Mouse (Mus musculus) forebrain, embryonic 16.5 days (tissue): ENCODE measurements around the gene Slbp. TPM values are rescaled to one million over a fixed set of nuclear protein-coding genes. Genes with fewer than 3 reads are reported as not detected.
A peak's percentile ranks its signal among the peaks of the same experiment; 100 is the strongest.

Experiments
- ATAC-seq: fragments of 200-750 bp; cut with Nextera tagmentation; 2 replicates; pipeline ENCODE4 v1.8.0; 2017; ENCODE audit warnings: mild to moderate bottlenecking, moderate library complexity
- H3K27ac ChIP-seq: fragments of 300-500 bp; sonication (generic); 2 replicates; pipeline ENCODE4 v1.5.1; 2014; ENCODE audit warnings: low read length, control low read depth
- H3K27me3 ChIP-seq: fragments of 300-500 bp; sonication (generic); replicated peaks from 2 replicates; pipeline ENCODE4 v1.6.1; 2014; ENCODE audit warnings: low read length; ENCODE audit not compliant: control insufficient read depth, insufficient read depth
- H3K36me3 ChIP-seq: fragments of 300-500 bp; sonication (generic); 2 replicates; pipeline ENCODE4 v1.6.1; 2014; ENCODE audit not compliant: control insufficient read depth, insufficient read depth
- H3K4me1 ChIP-seq: fragments of 300-500 bp; sonication (generic); replicated peaks from 2 replicates; pipeline ENCODE4 v1.6.1; 2014; ENCODE audit warnings: low read length; ENCODE audit not compliant: control insufficient read depth, insufficient read depth
- H3K4me2 ChIP-seq: fragments of 300-500 bp; sonication (generic); 2 replicates; pipeline ENCODE4 v1.6.1; 2014; ENCODE audit warnings: mild to moderate bottlenecking, low read length, control low read depth
- H3K4me3 ChIP-seq: fragments of 300-500 bp; sonication (generic); replicated peaks from 2 replicates; pipeline ENCODE4 v1.5.1; 2014; ENCODE audit warnings: mild to moderate bottlenecking, low read length, control low read depth
- H3K9ac ChIP-seq: fragments of 300-500 bp; sonication (generic); replicated peaks from 2 replicates; pipeline ENCODE4 v1.6.1; 2014; ENCODE audit warnings: low read depth, low read length, control low read depth
- H3K9me3 ChIP-seq: fragments of 300-500 bp; sonication (generic); 2 replicates; pipeline ENCODE4 v1.6.1; 2016; ENCODE audit warnings: low read length; ENCODE audit not compliant: control insufficient read depth
- WGBS: fragments of 180-500 bp; shearing (Covaris S2); extraction: QIAGEN DNeasy Blood & Tissue Kit; methylation state at CpG from one replicate; pipeline ENCODE4 v1.1.7; 2014; 5-methylcytosine and 5-hydroxymethylcytosine counted together
- polyA plus RNA-seq: library from polyadenylated mRNA; unstranded; fragments of >200 nt; fragmentation: Nextera tagmentation; extraction: Ambion mirVana; gene quantifications from 2 replicates; pipeline ENCODE4 v1.2.1, GENCODE M21; 2015

Gene Slbp
- 126 and 130 TPM in 2 replicates for polyA plus RNA-seq

DNA sequence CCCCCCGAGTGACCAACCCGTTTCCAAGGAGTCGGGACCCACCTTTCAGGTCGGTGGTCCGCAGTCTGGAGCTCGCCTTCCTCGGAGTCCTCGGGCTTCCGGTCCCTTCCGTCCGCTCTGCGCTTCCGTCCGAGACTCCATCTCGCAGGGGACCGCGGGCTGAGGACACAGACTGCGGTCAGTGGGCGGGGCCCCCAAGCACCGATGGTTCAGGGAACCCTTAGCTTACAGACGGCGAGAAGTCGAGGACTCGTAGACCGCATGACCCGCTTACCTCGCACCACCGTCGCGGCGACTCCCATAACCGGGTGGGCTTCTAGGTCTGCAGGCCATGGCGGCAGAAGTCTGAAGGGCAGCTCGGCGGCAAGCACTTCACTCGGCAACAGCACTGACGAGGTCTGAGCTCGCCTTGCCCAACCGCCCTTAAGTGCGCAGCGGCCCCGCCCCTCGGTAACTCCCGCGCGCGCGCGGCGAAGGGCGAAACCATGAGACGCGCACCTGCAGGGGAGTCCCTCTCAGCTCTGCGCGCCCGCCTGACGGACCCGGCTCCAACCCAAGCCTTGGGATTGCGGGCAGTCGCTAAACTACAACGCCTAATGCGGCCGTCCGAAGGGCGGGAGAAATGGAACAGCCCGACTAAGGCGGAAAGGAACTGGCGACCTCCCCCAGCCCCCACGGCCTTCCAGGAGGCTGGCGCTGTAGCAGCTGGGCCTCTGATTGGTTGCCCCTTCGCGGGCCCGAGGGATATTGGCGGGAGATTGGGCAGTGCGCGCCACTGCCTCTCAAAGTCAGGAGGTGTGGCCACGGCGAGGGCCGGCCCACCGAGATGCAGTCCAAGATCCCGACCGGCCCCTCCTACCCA is at the start of gene Slbp:
Slbp (minus strand) TSS at position 654 of the 862 bp plus-strand sequence.
- H3K9me3 ChIP-seq, result no peaks in the 10 kb centered on the region
- ATAC-seq, result peak; percentile 97

GRCm38 (mm10) chr5:33701832-33702231 is 49.5 kb upstream of the Slbp start:
- no peak for ATAC-seq
- Histone ChIP-seq H3K36me3 (no peaks in the 10 kb centered on the region), H3K27ac (no peak overlapping the region), H3K9ac (no peak overlapping the region), H3K4me1 (peaks cover 38% of the 10 kb centered on the region), H3K27me3 (no peaks in the 10 kb centered on the region), H3K9me3 (no peaks in the 10 kb centered on the region), H3K4me2 (no peak overlapping the region), H3K4me3 (no peak overlapping the region)
- WGBS, result 80% methylated on average over 11 of the region's 11 CpGs

More for the DNA sequence above, at the start of gene Slbp:
- under 1% methylated on average over 82 of the region's 82 CpGs for WGBS
- Histone ChIP-seq H3K4me1 (peaks cover 36% of the 10 kb centered on the region), H3K9ac (peak within 1 kb of the TSS; percentile 63), H3K27ac (peak within 1 kb of the TSS; percentile 94), H3K4me3 (peak within 1 kb of the TSS; percentile 93), H3K27me3 (no peaks in the 10 kb centered on the region), H3K36me3 (0 out of 2 replicates have a peak, but pooled peaks cover 3% of the 10 kb centered on the region), H3K4me2 (peak within 1 kb of the TSS; percentile 75)

- no peak for ATAC-seq
- H3K27ac ChIP-seq, result no peak overlapping the region; the same call in 1 of the 2 replicates
- 43% methylated on average over 13 of the region's 13 CpGs for WGBS
- no peaks in the 10 kb centered on the region for H3K9me3 ChIP-seq
- no peak overlapping the region for H3K4me2 ChIP-seq
- no peak overlapping the region for H3K9ac ChIP-seq
- H3K4me3 ChIP-seq, result no peak overlapping the region
- 0 out of 2 replicates have a peak, but pooled peaks cover 3% of the 10 kb centered on the region for H3K27me3 ChIP-seq
- H3K36me3 ChIP-seq, result no peaks in the 10 kb centered on the region
- H3K4me1 ChIP-seq, result peaks cover 48% of the 10 kb centered on the region
Observed at GRCm38 (mm10) chr5:33700010-33700409, 47.6 kb upstream of the Slbp start.

GRCm38 (mm10) chr5:33698669-33699068 is 46.3 kb upstream of the Slbp start:
- 45% methylated on average over 5 of the region's 5 CpGs for WGBS
- Histone ChIP-seq H3K9ac (no peak overlapping the region), H3K27ac (peak overlapping the region; percentile 41; the same call in 1 of the 2 replicates), H3K4me3 (no peak overlapping the region), H3K27me3 (0 out of 2 replicates have a peak, but pooled peaks cover 6% of the 10 kb centered on the region), H3K4me2 (no peak overlapping the region), H3K36me3 (no peaks in the 10 kb centered on the region), H3K9me3 (no peaks in the 10 kb centered on the region), H3K4me1 (peaks cover 47% of the 10 kb centered on the region)
- ATAC-seq, result no peak

DNA sequence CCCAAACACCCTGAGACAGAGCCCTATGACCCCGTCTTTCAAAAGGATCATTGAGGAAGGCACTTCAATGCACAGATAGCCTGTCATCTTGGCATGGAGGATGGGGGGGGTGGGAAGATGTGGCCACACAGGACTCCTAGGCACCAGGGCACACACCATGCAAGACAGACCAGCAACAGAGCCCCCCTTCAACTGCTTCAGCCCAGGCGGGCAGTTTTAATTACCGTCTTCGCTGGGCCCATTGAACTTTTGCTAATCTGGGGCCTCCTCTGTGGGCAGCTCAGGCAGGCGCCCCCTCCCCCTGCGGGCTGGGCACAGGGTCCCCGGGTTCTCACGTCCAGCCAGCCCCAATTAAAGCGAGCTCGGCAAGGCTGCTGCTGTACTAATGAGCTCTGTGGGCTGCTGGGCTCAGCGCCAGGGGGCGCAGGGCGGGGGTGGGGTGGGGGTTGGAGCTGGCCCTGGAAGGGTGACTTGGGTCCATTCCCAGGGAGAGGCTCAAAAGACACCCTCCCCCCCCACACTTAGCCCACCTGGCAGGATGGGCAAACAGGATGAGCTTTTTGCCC is 45.7 kb upstream of the Slbp start:
- under 1% methylated on average over 12 of the region's 13 CpGs for WGBS
- Histone ChIP-seq H3K27me3 (0 out of 2 replicates have a peak, but pooled peaks cover 6% of the 10 kb centered on the region), H3K9ac (no peak overlapping the region), H3K4me1 (peaks cover 47% of the 10 kb centered on the region), H3K4me2 (no peak overlapping the region), H3K27ac (peak overlapping the region; percentile 41; the same call in 1 of the 2 replicates), H3K4me3 (no peak overlapping the region), H3K36me3 (no peaks in the 10 kb centered on the region), H3K9me3 (no peaks in the 10 kb centered on the region)
- ATAC-seq, result peak; percentile 80

DNA sequence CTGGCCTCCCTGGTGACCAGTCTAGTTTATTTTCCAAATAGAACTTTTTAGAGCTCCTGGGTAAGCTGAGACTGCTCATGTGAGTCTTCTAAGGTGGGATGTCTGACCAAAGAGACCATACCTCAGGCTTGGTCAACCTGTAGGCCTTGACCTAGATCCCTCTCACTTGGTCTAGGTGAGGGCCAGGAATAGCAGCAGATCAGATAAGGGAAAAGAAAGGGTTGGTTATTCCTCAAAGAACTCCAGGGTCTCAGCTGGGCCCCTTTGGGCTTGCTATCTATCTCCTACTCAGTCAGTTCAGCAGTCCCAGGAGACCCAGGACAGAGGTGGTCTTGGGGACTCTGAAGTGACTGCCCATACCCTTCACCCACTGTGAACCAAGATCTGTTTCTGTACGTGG is 45.2 kb upstream of the Slbp start:
- Histone ChIP-seq H3K4me1 (peaks cover 51% of the 10 kb centered on the region), H3K9me3 (no peaks in the 10 kb centered on the region)
- no peak for ATAC-seq

GRCm38 (mm10) chr5:33696430-33696829 is 44.1 kb upstream of the Slbp start:
- H3K27me3 ChIP-seq, result 0 out of 2 replicates have a peak, but pooled peaks cover 6% of the 10 kb centered on the region
- H3K4me3 ChIP-seq, result no peak overlapping the region
- no peaks in the 10 kb centered on the region for H3K36me3 ChIP-seq
- H3K4me2 ChIP-seq, result no peak overlapping the region
- H3K4me1 ChIP-seq, result peaks cover 57% of the 10 kb centered on the region
- H3K9me3 ChIP-seq, result no peaks in the 10 kb centered on the region
- ATAC-seq, result no peak
- 47% methylated on average over 5 of the region's 5 CpGs for WGBS
- H3K27ac ChIP-seq, result no peak overlapping the region
- H3K9ac ChIP-seq, result no peak overlapping the region

More for the DNA sequence above, 45.2 kb upstream of the Slbp start:
- H3K4me3 ChIP-seq, result no peak overlapping the region
- 6% methylated on average over 1 of the region's 1 CpGs for WGBS
- no peak overlapping the region for H3K9ac ChIP-seq
- no peaks in the 10 kb centered on the region for H3K36me3 ChIP-seq
- 0 out of 2 replicates have a peak overlapping the region, but pooled peaks have one; percentile 29 for H3K27ac ChIP-seq
- H3K4me2 ChIP-seq, result no peak overlapping the region
- H3K27me3 ChIP-seq, result 0 out of 2 replicates have a peak, but pooled peaks cover 6% of the 10 kb centered on the region

DNA sequence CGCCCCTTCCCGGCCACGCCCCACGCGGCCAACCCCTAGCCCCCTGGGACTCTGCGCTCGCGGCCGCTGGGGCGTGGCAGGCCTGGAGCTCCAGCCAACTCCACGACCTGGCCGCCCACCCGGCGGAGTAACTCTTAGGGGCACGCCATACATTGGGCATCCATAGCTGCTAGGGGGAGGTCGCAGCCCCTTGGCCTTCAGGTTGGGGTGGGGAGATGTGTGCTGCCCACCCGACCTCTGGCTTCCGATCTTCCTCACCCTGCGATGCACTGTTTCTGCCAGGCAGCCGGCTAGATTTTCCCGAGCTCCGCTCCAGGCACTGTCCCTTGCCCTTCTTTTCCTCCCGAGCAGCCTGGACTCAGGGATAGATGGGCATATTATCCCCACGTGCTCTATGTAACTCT is 43.3 kb upstream of the Slbp start:
- H3K27ac ChIP-seq, result peak overlapping the region; percentile 65
- H3K9ac ChIP-seq, result peak overlapping the region; percentile 77
- no peaks in the 10 kb centered on the region for H3K9me3 ChIP-seq
- H3K27me3 ChIP-seq, result 0 out of 2 replicates have a peak, but pooled peaks cover 6% of the 10 kb centered on the region
- H3K4me3 ChIP-seq, result peak overlapping the region; percentile 53
- WGBS, result 1% methylated on average over 23 of the region's 24 CpGs
- peak overlapping the region; percentile 83 for H3K4me2 ChIP-seq
- no peak for ATAC-seq
- peaks cover 57% of the 10 kb centered on the region for H3K4me1 ChIP-seq
- no peaks in the 10 kb centered on the region for H3K36me3 ChIP-seq
